Mouse (Mus musculus) hindbrain, embryonic 13.5 days (tissue): ENCODE measurements around the gene Mcu. TPM values are rescaled to one million over a fixed set of nuclear protein-coding genes. Genes with fewer than 3 reads are reported as not detected.
A peak's percentile ranks its signal among the peaks of the same experiment; 100 is the strongest.

Source experiments
- ATAC-seq: fragments of 200-750 bp; cut with Nextera tagmentation; 2 replicates; pipeline ENCODE4 v1.8.0; 2017; ENCODE audit warnings: moderate TSS enrichment; ENCODE audit not compliant: low FRiP score
- H3K27ac ChIP-seq: fragments of 300-500 bp; sonication (generic); 2 replicates; pipeline ENCODE4 v1.5.1; 2015; ENCODE audit warnings: inconsistent platforms, mild to moderate bottlenecking, moderate library complexity
- H3K27me3 ChIP-seq: fragments of 300-500 bp; sonication (generic); 2 replicates; pipeline ENCODE4 v1.6.1; 2015; ENCODE audit warnings: mild to moderate bottlenecking, inconsistent platforms
- H3K36me3 ChIP-seq: fragments of 300-500 bp; sonication (generic); 2 replicates; pipeline ENCODE4 v1.6.1; 2015; ENCODE audit warnings: mild to moderate bottlenecking, inconsistent platforms
- H3K4me1 ChIP-seq: fragments of 300-500 bp; sonication (generic); replicated peaks from 2 replicates; pipeline ENCODE4 v1.6.1; 2015; ENCODE audit warnings: inconsistent platforms
- H3K4me2 ChIP-seq: fragments of 300-500 bp; sonication (generic); 2 replicates; pipeline ENCODE4 v1.6.1; 2015; ENCODE audit warnings: inconsistent platforms, mild to moderate bottlenecking, moderate library complexity
- H3K4me3 ChIP-seq: fragments of 300-500 bp; sonication (generic); 2 replicates; pipeline ENCODE4 v1.5.1; 2015; ENCODE audit warnings: mild to moderate bottlenecking, inconsistent platforms
- H3K9ac ChIP-seq: fragments of 300-500 bp; sonication (generic); 2 replicates; pipeline ENCODE4 v1.6.1; 2015; ENCODE audit warnings: mild to moderate bottlenecking, inconsistent platforms
- H3K9me3 ChIP-seq: fragments of 300-500 bp; sonication (generic); 2 replicates; pipeline ENCODE4 v1.6.1; 2016; ENCODE audit warnings: inconsistent platforms
- WGBS: fragments of 180-500 bp; shearing (Covaris S2); methylation state at CpG from one replicate; pipeline ENCODE4 v1.1.7; 2015; 5-methylcytosine and 5-hydroxymethylcytosine counted together
- polyA plus RNA-seq: library from polyadenylated mRNA; unstranded; fragments of >200 nt; fragmentation: Nextera tagmentation; extraction: Ambion mirVana; gene quantifications from 2 replicates; pipeline ENCODE4 v1.2.1, GENCODE M21; 2015

Gene Mcu
- polyA plus RNA-seq: 24.9 and 27.0 TPM in 2 replicates

DNA sequence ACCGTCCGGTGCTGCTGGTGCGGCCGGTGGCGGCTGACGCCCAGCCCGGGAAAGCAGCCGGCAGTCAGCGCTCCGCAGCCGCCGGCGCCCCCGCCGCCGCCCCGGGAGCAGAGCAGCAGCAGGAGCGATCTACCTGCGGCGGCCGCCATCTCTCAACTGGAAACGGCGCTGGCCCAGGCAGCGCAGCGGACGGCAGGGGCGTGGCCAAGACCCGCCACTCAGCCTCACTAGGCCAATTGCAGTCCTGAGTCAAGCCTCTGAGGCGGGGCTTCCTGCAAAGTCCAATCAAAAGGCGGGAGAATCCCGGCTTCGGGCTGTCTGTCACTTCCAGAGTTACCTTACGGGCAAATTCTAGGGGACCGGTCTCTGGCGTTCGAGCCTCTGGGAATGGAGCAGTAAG lies at the start of gene Mcu:
Gene Mcu (minus strand): TSS at position 171 of the 400 bp plus-strand sequence.
- Histone ChIP-seq H3K4me1 (peaks cover 26% of the 10 kb centered on the region), H3K4me3 (peak within 1 kb of the TSS; percentile 87), H3K27ac (peak within 1 kb of the TSS; percentile 94), H3K4me2 (peak within 1 kb of the TSS; percentile 84), H3K9me3 (no peaks in the 10 kb centered on the region), H3K27me3 (no peaks in the 10 kb centered on the region), H3K36me3 (no peaks in the 10 kb centered on the region), H3K9ac (peak within 1 kb of the TSS; percentile 91)
- under 1% methylated on average over 36 of the region's 36 CpGs for WGBS
- peak; percentile 100 for ATAC-seq

- H3K36me3 ChIP-seq: no peaks in the 10 kb centered on the region
- H3K4me2 ChIP-seq: no peak overlapping the region
- no peak for ATAC-seq
- H3K27ac ChIP-seq: no peak overlapping the region
- 80% methylated on average over 13 of the region's 13 CpGs for WGBS
- H3K9me3 ChIP-seq: no peaks in the 10 kb centered on the region
- H3K9ac ChIP-seq: no peak overlapping the region
- no peak overlapping the region for H3K4me3 ChIP-seq
- no peaks in the 10 kb centered on the region for H3K27me3 ChIP-seq
- no peaks in the 10 kb centered on the region for H3K4me1 ChIP-seq
These were observed 49.2 kb upstream of the Mcu start for GRCm38 (mm10) chr10:59665503-59666291.

DNA sequence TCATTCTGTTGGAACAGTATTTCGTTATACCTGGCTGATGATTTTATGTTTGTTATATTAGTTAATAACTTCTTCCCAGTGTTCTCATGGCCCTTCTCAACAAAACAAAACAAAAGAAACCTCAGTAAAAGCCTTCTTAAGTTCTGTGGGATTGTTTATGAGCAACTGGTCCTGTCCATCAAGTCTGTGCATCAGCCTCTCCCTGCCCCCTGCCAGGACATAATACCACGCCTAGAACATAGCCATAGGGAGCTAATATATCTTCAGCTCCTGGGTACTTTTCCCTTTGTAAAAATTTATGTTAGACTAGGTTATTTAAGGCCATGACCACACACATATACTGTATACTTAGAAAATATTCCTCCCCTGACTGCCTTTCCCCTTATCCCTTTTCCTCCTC lies 48.3 kb upstream of the Mcu start:
- Histone ChIP-seq H3K4me2 (no peak overlapping the region), H3K4me3 (no peak overlapping the region), H3K4me1 (no peaks in the 10 kb centered on the region), H3K27ac (no peak overlapping the region), H3K27me3 (no peaks in the 10 kb centered on the region), H3K9ac (no peak overlapping the region), H3K36me3 (no peaks in the 10 kb centered on the region), H3K9me3 (no peaks in the 10 kb centered on the region)
- no peak for ATAC-seq
- 77% methylated on average over 2 of the region's 2 CpGs for WGBS

DNA sequence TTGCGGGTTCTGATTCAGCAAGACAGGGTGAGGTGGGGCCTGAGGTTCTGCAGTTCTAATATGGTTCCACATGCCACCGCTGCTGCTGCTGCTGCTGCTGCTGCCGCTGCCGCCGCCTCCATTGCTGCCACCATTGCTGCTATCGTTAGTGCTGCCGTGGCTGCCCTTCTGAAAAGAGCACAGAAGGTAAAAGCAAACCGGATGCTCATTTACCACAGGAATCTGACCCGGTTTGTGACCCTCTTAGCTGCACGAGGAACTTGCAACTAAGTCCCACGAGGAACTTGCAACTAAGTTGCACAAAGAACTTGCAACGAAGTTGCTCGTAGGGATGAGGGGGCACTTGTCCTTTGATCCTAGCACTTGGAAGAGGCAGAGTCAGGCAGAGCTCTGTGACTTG lies 40.3 kb upstream of the Mcu start:
- H3K4me2 ChIP-seq: no peak overlapping the region
- WGBS: 84% methylated on average over 13 of the region's 13 CpGs
- no peak for ATAC-seq

GRCm38 (mm10) chr10:59646821-59647378 lies 30.4 kb upstream of the Mcu start:
- Histone ChIP-seq H3K4me1 (no peaks in the 10 kb centered on the region), H3K4me2 (no peak overlapping the region), H3K9me3 (peaks cover 3% of the 10 kb centered on the region; the same call in 1 of the 2 replicates), H3K36me3 (no peaks in the 10 kb centered on the region), H3K27ac (no peak overlapping the region), H3K4me3 (no peak overlapping the region), H3K27me3 (no peaks in the 10 kb centered on the region), H3K9ac (no peak overlapping the region)
- no peak for ATAC-seq
- 86% methylated on average over 5 of the region's 5 CpGs for WGBS

More for the DNA sequence above, 40.3 kb upstream of the Mcu start:
- no peak overlapping the region for H3K9ac ChIP-seq
- no peaks in the 10 kb centered on the region for H3K36me3 ChIP-seq
- H3K27ac ChIP-seq: no peak overlapping the region
- no peaks in the 10 kb centered on the region for H3K4me1 ChIP-seq
- H3K27me3 ChIP-seq: no peaks in the 10 kb centered on the region
- H3K9me3 ChIP-seq: no peaks in the 10 kb centered on the region
- no peak overlapping the region for H3K4me3 ChIP-seq

DNA sequence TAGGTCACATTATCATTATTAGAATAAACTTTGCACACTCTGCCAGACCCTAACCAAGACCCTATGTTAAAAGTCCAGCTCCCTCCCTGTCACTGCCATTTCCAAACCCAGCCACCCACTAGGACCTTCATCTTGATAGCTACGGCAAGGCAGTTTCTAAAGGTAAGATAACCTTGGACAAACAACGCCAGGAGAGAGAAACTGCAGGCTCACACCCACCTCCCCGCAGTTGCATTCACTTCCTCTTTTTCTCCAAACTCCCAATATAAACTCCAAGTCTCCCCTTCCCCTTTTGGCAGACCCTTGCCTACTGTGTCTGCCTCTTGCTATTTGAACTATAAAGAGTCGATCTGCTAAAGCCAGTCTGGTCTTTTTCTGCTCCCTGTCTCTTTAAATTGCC lies 28.7 kb upstream of the Mcu start:
- H3K36me3 ChIP-seq: no peaks in the 10 kb centered on the region
- no peaks in the 10 kb centered on the region for H3K27me3 ChIP-seq
- H3K27ac ChIP-seq: no peak overlapping the region
- no peak overlapping the region for H3K4me2 ChIP-seq
- H3K9me3 ChIP-seq: peaks cover 3% of the 10 kb centered on the region; the same call in 1 of the 2 replicates
- H3K9ac ChIP-seq: no peak overlapping the region
- no peak for ATAC-seq
- 88% methylated on average over 4 of the region's 4 CpGs for WGBS
- no peaks in the 10 kb centered on the region for H3K4me1 ChIP-seq
- H3K4me3 ChIP-seq: no peak overlapping the region

GRCm38 (mm10) chr10:59644710-59645109 lies 28.2 kb upstream of the Mcu start:
- H3K4me2 ChIP-seq: no peak overlapping the region
- no peaks in the 10 kb centered on the region for H3K36me3 ChIP-seq
- no peaks in the 10 kb centered on the region for H3K27me3 ChIP-seq
- no peak overlapping the region for H3K9ac ChIP-seq
- 76% methylated on average over 2 of the region's 2 CpGs for WGBS
- H3K27ac ChIP-seq: no peak overlapping the region
- H3K9me3 ChIP-seq: peaks cover 3% of the 10 kb centered on the region; the same call in 1 of the 2 replicates
- H3K4me3 ChIP-seq: no peak overlapping the region
- no peaks in the 10 kb centered on the region for H3K4me1 ChIP-seq
- ATAC-seq: no peak

- no peak overlapping the region for H3K9ac ChIP-seq
- no peak overlapping the region for H3K27ac ChIP-seq
- H3K4me2 ChIP-seq: no peak overlapping the region
- no peak for ATAC-seq
- no peaks in the 10 kb centered on the region for H3K4me1 ChIP-seq
- 80% methylated on average over 9 of the region's 9 CpGs for WGBS
- 0 out of 2 replicates have a peak, but pooled peaks cover 4% of the 10 kb centered on the region for H3K27me3 ChIP-seq
- H3K36me3 ChIP-seq: no peaks in the 10 kb centered on the region
- no peaks in the 10 kb centered on the region for H3K9me3 ChIP-seq
- H3K4me3 ChIP-seq: no peak overlapping the region
These were observed 27.2 kb upstream of the Mcu start for GRCm38 (mm10) chr10:59643645-59644044.

DNA sequence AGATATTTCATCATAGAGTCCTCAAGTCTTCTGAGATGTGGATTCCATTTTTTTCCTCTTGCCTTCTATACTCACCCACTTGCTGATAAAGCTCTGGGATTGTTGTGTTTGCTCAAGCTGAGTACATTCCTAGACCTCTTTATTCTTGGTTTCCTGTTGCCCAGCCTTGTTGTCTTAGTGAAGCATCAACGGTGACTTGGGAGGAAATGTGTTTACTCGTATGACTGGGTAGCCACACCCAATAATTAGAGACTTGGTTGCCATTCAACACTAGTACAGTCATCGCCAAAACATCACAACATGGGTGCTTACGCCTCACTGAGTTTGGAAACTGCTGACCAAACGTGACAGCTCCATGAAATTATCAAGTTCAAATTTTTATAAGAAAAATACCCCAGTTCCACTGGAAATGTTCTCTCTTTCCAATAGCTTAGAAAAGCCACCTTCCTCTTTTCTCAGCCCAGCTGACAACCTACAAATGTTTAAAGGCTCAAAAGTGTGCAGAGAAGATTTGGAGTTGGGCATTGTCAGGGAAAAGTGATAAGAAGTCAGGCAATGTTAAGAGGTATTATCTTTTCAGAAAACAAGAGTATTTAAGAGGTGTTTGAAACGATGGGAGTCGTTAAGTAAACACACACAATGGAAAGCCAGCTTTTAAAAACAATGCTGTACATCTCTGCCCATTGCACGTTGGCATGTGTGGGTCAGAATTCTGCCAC lies 26.3 kb upstream of the Mcu start:
- no peak overlapping the region for H3K4me2 ChIP-seq
- 82% methylated on average over 8 of the region's 8 CpGs for WGBS
- H3K4me1 ChIP-seq: no peaks in the 10 kb centered on the region
- 0 out of 2 replicates have a peak, but pooled peaks cover 4% of the 10 kb centered on the region for H3K27me3 ChIP-seq
- no peak overlapping the region for H3K4me3 ChIP-seq
- H3K9ac ChIP-seq: no peak overlapping the region
- H3K9me3 ChIP-seq: no peaks in the 10 kb centered on the region
- ATAC-seq: no peak
- no peaks in the 10 kb centered on the region for H3K36me3 ChIP-seq
- H3K27ac ChIP-seq: no peak overlapping the region

DNA sequence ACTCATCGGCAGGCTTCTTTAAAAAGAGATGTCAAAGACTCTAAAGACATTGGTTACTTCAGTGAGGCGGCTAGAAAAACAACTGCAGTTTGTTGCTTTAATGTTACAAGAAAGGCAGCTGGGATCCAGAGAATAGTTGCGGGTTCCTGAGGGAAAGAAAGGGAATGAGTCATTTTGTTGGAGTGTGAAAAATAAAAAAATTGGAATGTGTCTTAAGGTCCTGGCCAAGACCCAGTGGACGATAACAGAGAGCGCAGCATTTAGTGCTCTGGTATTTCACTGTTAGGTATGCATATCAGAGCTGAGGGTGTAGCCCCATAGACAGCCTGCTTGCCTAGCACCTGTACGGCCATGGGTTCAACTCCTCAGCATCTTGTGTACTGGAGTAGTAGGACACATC lies 22.1 kb upstream of the Mcu start:
- 0 out of 2 replicates have a peak, but pooled peaks cover 4% of the 10 kb centered on the region for H3K27me3 ChIP-seq
- WGBS: 87% methylated on average over 6 of the region's 6 CpGs
- H3K36me3 ChIP-seq: no peaks in the 10 kb centered on the region
- H3K27ac ChIP-seq: no peak overlapping the region
- no peak overlapping the region for H3K4me3 ChIP-seq
- ATAC-seq: no peak
- no peak overlapping the region for H3K4me2 ChIP-seq
- no peaks in the 10 kb centered on the region for H3K4me1 ChIP-seq
- no peaks in the 10 kb centered on the region for H3K9me3 ChIP-seq
- H3K9ac ChIP-seq: no peak overlapping the region

- WGBS: 90% methylated on average over 7 of the region's 7 CpGs
- Histone ChIP-seq H3K4me2 (no peak overlapping the region), H3K27ac (no peak overlapping the region), H3K4me3 (no peak overlapping the region), H3K36me3 (no peaks in the 10 kb centered on the region), H3K9me3 (no peaks in the 10 kb centered on the region), H3K9ac (no peak overlapping the region), H3K27me3 (0 out of 2 replicates have a peak, but pooled peaks cover 4% of the 10 kb centered on the region), H3K4me1 (no peaks in the 10 kb centered on the region)
- ATAC-seq: no peak
These were observed 21.2 kb upstream of the Mcu start for GRCm38 (mm10) chr10:59637596-59638124.
